Comparison of ENCODE assay signal across 11 mouse cellular contexts in the genomic region with DNA sequence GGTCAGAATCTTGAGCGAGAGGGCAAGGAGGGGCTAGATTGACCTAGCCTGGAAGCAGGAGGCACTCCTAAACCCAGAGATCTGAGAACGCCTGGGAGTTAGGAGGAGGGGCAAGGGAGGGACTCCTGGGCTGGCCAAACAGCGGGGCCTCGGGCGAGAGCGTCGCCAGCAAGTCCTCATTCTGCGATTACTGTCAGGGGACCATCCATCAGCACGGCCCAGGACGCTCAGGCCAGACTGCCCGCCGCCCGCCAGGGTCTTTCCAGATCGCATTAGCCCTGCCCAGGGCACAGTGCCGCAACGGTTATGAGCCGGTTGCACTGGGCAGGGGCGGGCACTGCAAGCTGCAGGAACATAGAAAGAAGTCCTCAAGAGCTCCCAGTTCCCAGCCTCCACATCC. TPM values are rescaled to one million over a fixed set of nuclear protein-coding genes. Genes with fewer than 3 reads are reported as not detected.
DNase-seq lines count a peak whose midpoint lies in the region; ATAC-seq lines count a peak whose summit lies in the region.
"Had no signal": no experiment of that assay in that cellular context is flagged by ENCODE, and none has a peak within 500 bp of the region (broad histone marks: within the 10 kb centered on the region; RNA-seq: fewer than 3 reads in every experiment).

No protein-coding gene starts in this region.

- H3K9me3 ChIP-seq in heart, embryonic 14.5 days (ENCODE audit: control insufficient read depth, low read length) = no peaks in the 10 kb centered on the region
- H3K9me3 ChIP-seq in hindbrain, embryonic 11.5 days (ENCODE audit: control insufficient read depth, low read length) = no peaks in the 10 kb centered on the region
- H3K9me3 ChIP-seq in midbrain, embryonic 13.5 days = no peaks in the 10 kb centered on the region

- no peak overlapping the region for H3K27ac ChIP-seq in heart, embryonic 14.5 days (replicated peaks in 1 of 2; ENCODE audit: control insufficient read depth in 1 of 2, insufficient read depth in 1 of 2, low read depth in 2 of 2, low read length in 2 of 2)
- H3K27ac ChIP-seq in hindbrain, embryonic 11.5 days (ENCODE audit: low read depth, low read length) = peak overlapping the region; percentile 78
- no peak overlapping the region for H3K27ac ChIP-seq in midbrain, embryonic 13.5 days

- no peaks in the 10 kb centered on the region; a peak in 1 of 4 replicates for H3K4me1 ChIP-seq in heart, embryonic 14.5 days (ENCODE audit: control insufficient read depth in 2 of 2, insufficient read depth in 2 of 2, low read length in 2 of 2)
- H3K4me1 ChIP-seq in hindbrain, embryonic 11.5 days (replicated peaks; ENCODE audit: control insufficient read depth, insufficient read depth, low read length) = no peaks in the 10 kb centered on the region
- peaks cover 6% of the 10 kb centered on the region for H3K4me1 ChIP-seq in midbrain, embryonic 13.5 days (replicated peaks)

- no peak overlapping the region; a peak in 1 of 4 replicates for H3K4me3 ChIP-seq in heart, embryonic 14.5 days (ENCODE audit: control insufficient read depth in 1 of 2, insufficient read depth in 1 of 2, low read depth in 1 of 2, low read length in 2 of 2)
- H3K4me3 ChIP-seq in hindbrain, embryonic 11.5 days (ENCODE audit: low read depth, low read length) = peak overlapping the region; percentile 1; the same call in 1 of the 2 replicates
- H3K4me3 ChIP-seq in midbrain, embryonic 13.5 days (replicated peaks) = no peak overlapping the region

- H3K4me2 ChIP-seq in heart, embryonic 14.5 days (ENCODE audit: low read length) = peak overlapping the region; percentile 37
- H3K4me2 ChIP-seq in hindbrain, embryonic 11.5 days (replicated peaks; ENCODE audit: low read depth, low read length) = peak overlapping the region; percentile 32
- H3K4me2 ChIP-seq in midbrain, embryonic 13.5 days (replicated peaks) = peak overlapping the region; percentile 12; the same call in 1 of the 2 replicates

- ATAC-seq in heart, embryonic 14.5 days (ENCODE audit: insufficient number of reproducible peaks, insufficient read depth, low FRiP score, low read depth) = no peak
- peak; percentile 79 for ATAC-seq in hindbrain, embryonic 11.5 days (ENCODE audit: low FRiP score)
- no peak for ATAC-seq in midbrain, embryonic 13.5 days

- DNase-seq in heart, adult 9 months (ENCODE audit: low spot score in 2 of 2) = no peak
- DNase-seq in adrenal gland, postnatal 10 days = peak; percentile 72
- peak; percentile 57 for DNase-seq in hindbrain, embryonic 11.5 days (ENCODE audit: low spot score)
- no peak for DNase-seq in Muller cell, postnatal 12 days (ENCODE audit: inconsistent ontology term)
- no peak for DNase-seq in layer of hippocampus, postnatal 36 days
- no peak for DNase-seq in right cerebral cortex, postnatal 25 days

- H3K9ac ChIP-seq in heart, embryonic 14.5 days (ENCODE audit: low read length) = no peak overlapping the region
- H3K9ac ChIP-seq in hindbrain, embryonic 11.5 days (ENCODE audit: low read depth, low read length) = peak overlapping the region; percentile 17; the same call in 1 of the 2 replicates
- H3K9ac ChIP-seq in midbrain, embryonic 13.5 days (replicated peaks) = no peak overlapping the region

- H3K27me3 ChIP-seq in heart, embryonic 14.5 days (ENCODE audit: control insufficient read depth, insufficient read depth, low read length) = peaks cover 92% of the 10 kb centered on the region
- peaks cover 39% of the 10 kb centered on the region for H3K27me3 ChIP-seq in hindbrain, embryonic 11.5 days (ENCODE audit: control insufficient read depth, insufficient read depth, low read length)
- H3K27me3 ChIP-seq in midbrain, embryonic 13.5 days = peaks cover 89% of the 10 kb centered on the region
- H3K27me3 ChIP-seq: CH12.LX had no signal

- H3K36me3 ChIP-seq in heart, embryonic 14.5 days (ENCODE audit: control insufficient read depth, insufficient read depth, low read length) = no peaks in the 10 kb centered on the region
- no peaks in the 10 kb centered on the region for H3K36me3 ChIP-seq in hindbrain, embryonic 11.5 days (ENCODE audit: control insufficient read depth, insufficient read depth, low read length)
- no peaks in the 10 kb centered on the region for H3K36me3 ChIP-seq in midbrain, embryonic 13.5 days

- WGBS in heart, embryonic 14.5 days = 0% methylated on average over 16 of the region's 18 CpGs
- under 1% methylated on average over 18 of the region's 18 CpGs for WGBS in hindbrain, embryonic 11.5 days
- WGBS in midbrain, embryonic 13.5 days = 2% methylated on average over 18 of the region's 18 CpGs

RNA-seq across cellular contexts. Expression of gene Hoxc4, which starts 50.4 kb away (rescaled TPM):
- 0.30 TPM in 1 of 2 replicates, not detected in the other for polyA plus RNA-seq in heart, embryonic 14.5 days (2014; fragmentation: Nextera tagmentation; extraction: Ambion mirVana)
- total RNA-seq in adrenal gland, postnatal 10 days (2021) = 1 to 10 TPM; 6.1 to 9.2 TPM
- 37.3 and 37.8 TPM in 2 replicates for polyA plus RNA-seq in hindbrain, embryonic 11.5 days (2014; fragmentation: Nextera tagmentation; extraction: Ambion mirVana)
- polyA plus RNA-seq in midbrain, embryonic 13.5 days (2015; fragmentation: Nextera tagmentation; extraction: Ambion mirVana) = 0.10 and 0.11 TPM in 2 replicates
- total RNA-seq in layer of hippocampus, postnatal 36 days (2021) = not detected
- total RNA-seq: common myeloid progenitor, adult 5-6 weeks; left cerebral cortex, postnatal 14 days had no signal

Comparison
In these comparisons a context has a peak if more than half of its experiments do, and no peak if none do; other contexts are left out.
1. DNase-seq: peak in adrenal gland, postnatal 10 days (single experiment) and hindbrain, embryonic 11.5 days (single experiment); none in heart, adult 9 months (0 of 2), Muller cell, postnatal 12 days (single experiment), layer of hippocampus, postnatal 36 days (0 of 2) and right cerebral cortex, postnatal 25 days (single experiment).
2. RNA of gene Hoxc4, which starts 50.4 kb away (polyA plus RNA-seq): 37.3 to 37.8 TPM in hindbrain, embryonic 11.5 days; 0.30 TPM in heart, embryonic 14.5 days and 0.10 to 0.11 TPM in midbrain, embryonic 13.5 days; every median in the first group is over 10 times any median in the second.
3. Peak in every context shown above with its lines, with median percentiles within 50 percentile points of each other: H3K4me2 ChIP-seq.